ENCODE assay signal across 35 mouse cellular contexts in genomic region chr2:58086420-58086819, GRCm38 (mm10). TPM values are rescaled to one million over a fixed set of nuclear protein-coding genes. Genes with fewer than 3 reads are reported as not detected.
"Had no signal": no experiment of that assay in that cellular context is flagged by ENCODE, and none has a peak within 500 bp of the region (broad histone marks: within the 10 kb centered on the region; RNA-seq: fewer than 3 reads in every experiment).

No protein-coding gene starts in this region.

- H3K9me3 ChIP-seq: heart, embryonic 13.5 days; heart, embryonic 15.5 days; hindbrain, embryonic 13.5 days; hindbrain, embryonic 15.5 days; limb, embryonic 13.5 days; limb, embryonic 15.5 days; liver, embryonic 12.5 days had no signal

- H3K4me1 ChIP-seq: heart, embryonic 13.5 days; heart, embryonic 15.5 days; hindbrain, embryonic 13.5 days; hindbrain, embryonic 15.5 days; limb, embryonic 13.5 days; limb, embryonic 15.5 days; liver, embryonic 12.5 days had no signal

- DNase-seq: gastrocnemius, postnatal 14 days; gastrocnemius, postnatal 36 days; heart, adult 11 months; heart, adult 2 months; heart, postnatal 14 days; heart, postnatal 36 days; kidney, adult 11 months; kidney, adult 2 months; kidney, adult 9 months; kidney, postnatal 14 days; kidney, postnatal 36 days; layer of hippocampus, adult 9-11 months; left cerebral cortex, postnatal 4 days had no signal

- ATAC-seq: hindbrain, postnatal 0 days; intestine, embryonic 16.5 days; liver, embryonic 12.5 days had no signal

- H3K36me3 ChIP-seq: heart, embryonic 13.5 days; heart, embryonic 15.5 days; hindbrain, embryonic 13.5 days; hindbrain, embryonic 15.5 days; limb, embryonic 13.5 days; limb, embryonic 15.5 days; liver, embryonic 12.5 days had no signal

- H3K27ac ChIP-seq: heart, adult 2 months; heart, embryonic 13.5 days; heart, embryonic 15.5 days; hindbrain, embryonic 13.5 days; hindbrain, embryonic 15.5 days; hindbrain, postnatal 0 days; kidney, postnatal 0 days; left cerebral cortex, adult 2 months; limb, embryonic 13.5 days; limb, embryonic 15.5 days; liver, embryonic 12.5 days; liver, embryonic 14.5 days had no signal

- H3K27me3 ChIP-seq: heart, embryonic 13.5 days; heart, embryonic 15.5 days; hindbrain, embryonic 13.5 days; hindbrain, embryonic 15.5 days; limb, embryonic 13.5 days; limb, embryonic 15.5 days; liver, embryonic 12.5 days had no signal

- H3K4me2 ChIP-seq: heart, embryonic 11.5 days; heart, embryonic 13.5 days; heart, embryonic 15.5 days; hindbrain, embryonic 13.5 days; hindbrain, embryonic 15.5 days; limb, embryonic 13.5 days; limb, embryonic 15.5 days; liver, embryonic 12.5 days had no signal

- H3K9ac ChIP-seq: heart, embryonic 13.5 days; heart, embryonic 15.5 days; hindbrain, embryonic 13.5 days; hindbrain, embryonic 15.5 days; limb, embryonic 13.5 days; limb, embryonic 15.5 days; liver, embryonic 12.5 days; liver, embryonic 14.5 days had no signal

- H3K4me3 ChIP-seq: heart, adult 2 months; heart, embryonic 13.5 days; heart, embryonic 15.5 days; hindbrain, embryonic 13.5 days; hindbrain, embryonic 15.5 days; left cerebral cortex, adult 2 months; limb, embryonic 13.5 days; limb, embryonic 15.5 days; liver, embryonic 12.5 days had no signal

RNA-seq across cellular contexts. Expression of gene Ermn, which starts 33.8 kb away (rescaled TPM):
- total RNA-seq: gastrocnemius, adult 18-20 months; gastrocnemius, adult 8-10 months; gastrocnemius, postnatal 14 days; gastrocnemius, postnatal 36 days; heart, adult 2 months; heart, postnatal 14 days; heart, postnatal 36 days; hematopoietic stem cell, adult 5-6 weeks; liver, adult 2 months had no signal
- polyA plus RNA-seq: gonadal fat pad, adult 2 months; heart, adult 2 months; heart, embryonic 11.5 days; heart, embryonic 13.5 days; heart, embryonic 15.5 days; heart, postnatal 0 days; intestine, embryonic 14.5 days; kidney, adult 2 months; kidney, postnatal 0 days; large intestine, adult 2 months; limb, embryonic 13.5 days; liver, adult 2 months; liver, embryonic 12.5 days; liver, embryonic 14.5 days; liver, embryonic 16.5 days had no signal
